Mouse (Mus musculus) right cerebral cortex, adult 2 months (tissue): ENCODE results near the gene Hps4.
"Not testable (repeated sequence)": the region's sequence is repeated elsewhere in the genome, so short reads cannot be mapped to it uniquely, and the experiment has no call there.

Experiments used
- DNase-seq, 2 experiments: peaks; one replicate each; pipeline ENCODE4 v3.0.0; 2021 to 2022; ENCODE audit warnings: low spot score in 2 of 2

The Hps4 gene

GRCm38 (mm10) chr5:112342463-112343204, at the start of gene Hps4, which contains the start of gene Srrd:
Hps4 (plus strand) TSS chr5:112343083.
Srrd (minus strand) TSS chr5:112343040.
- peak; percentile 87 to 88 for DNase-seq

GRCm38 (mm10) chr5:112293800-112294199, 49.1 kb upstream of the Hps4 start:
- DNase-seq: no peak

GRCm38 (mm10) chr5:112294696-112295095, 48.2 kb upstream of the Hps4 start:
- no peak for DNase-seq

- DNase-seq: no peak
These were observed 47.7 kb upstream of the Hps4 start for GRCm38 (mm10) chr5:112295162-112295561.

GRCm38 (mm10) chr5:112295564-112295963, 47.3 kb upstream of the Hps4 start:
- no peak for DNase-seq

GRCm38 (mm10) chr5:112296404-112297181, 46.3 kb upstream of the Hps4 start:
- no peak for DNase-seq

- no peak for DNase-seq
These were observed 45.6 kb upstream of the Hps4 start for GRCm38 (mm10) chr5:112297257-112297656.

- no peak for DNase-seq
These were observed 44.5 kb upstream of the Hps4 start for GRCm38 (mm10) chr5:112298226-112298988.

GRCm38 (mm10) chr5:112299399-112299798, 43.5 kb upstream of the Hps4 start:
- DNase-seq: no peak

GRCm38 (mm10) chr5:112300112-112300511, 42.8 kb upstream of the Hps4 start:
- DNase-seq: no peak

- DNase-seq: no peak
These were observed 42.1 kb upstream of the Hps4 start for GRCm38 (mm10) chr5:112300721-112301308.

- DNase-seq: no peak
These were observed 41.2 kb upstream of the Hps4 start for GRCm38 (mm10) chr5:112301694-112302093.

- no peak for DNase-seq
These were observed 40.6 kb upstream of the Hps4 start for GRCm38 (mm10) chr5:112302310-112302709.

GRCm38 (mm10) chr5:112305842-112306241, 37.0 kb upstream of the Hps4 start:
- DNase-seq: no peak

GRCm38 (mm10) chr5:112313222-112313885, 29.5 kb upstream of the Hps4 start:
- DNase-seq: no peak

GRCm38 (mm10) chr5:112316468-112316867, 26.4 kb upstream of the Hps4 start:
- DNase-seq: no peak

GRCm38 (mm10) chr5:112317328-112317727, 25.6 kb upstream of the Hps4 start:
- DNase-seq: no peak

GRCm38 (mm10) chr5:112319343-112319742, 23.5 kb upstream of the Hps4 start:
- not testable (repeated sequence) for DNase-seq

- no peak for DNase-seq
These were observed 22.5 kb upstream of the Hps4 start for GRCm38 (mm10) chr5:112320379-112320778.

GRCm38 (mm10) chr5:112320936-112321335, 21.9 kb upstream of the Hps4 start:
- peak; percentile 73 to 85 for DNase-seq

- no peak for DNase-seq
These were observed 21.5 kb upstream of the Hps4 start for GRCm38 (mm10) chr5:112321376-112321775.
